Mouse (Mus musculus) 3134 (cell line): ENCODE data around the gene Smim14.

Source experiments
- DNase-seq: peaks from one replicate; pipeline ENCODE4 v3.0.0-alpha.2; 2011; ENCODE audit warnings: low spot score; ENCODE audit not compliant: insufficient read length; ENCODE audit errors: extremely low read depth

Smim14 gene

GRCm38 (mm10) chr5:65475806-65476205 lies 61.2 kb downstream of the Smim14 start:
- DNase-seq: peak; percentile 28

- no peak for DNase-seq
Observed at GRCm38 (mm10) chr5:65469766-65470165, 67.2 kb downstream of the Smim14 start.

GRCm38 (mm10) chr5:65466911-65467310 lies 70.1 kb downstream of the Smim14 start:
- no peak for DNase-seq

DNA sequence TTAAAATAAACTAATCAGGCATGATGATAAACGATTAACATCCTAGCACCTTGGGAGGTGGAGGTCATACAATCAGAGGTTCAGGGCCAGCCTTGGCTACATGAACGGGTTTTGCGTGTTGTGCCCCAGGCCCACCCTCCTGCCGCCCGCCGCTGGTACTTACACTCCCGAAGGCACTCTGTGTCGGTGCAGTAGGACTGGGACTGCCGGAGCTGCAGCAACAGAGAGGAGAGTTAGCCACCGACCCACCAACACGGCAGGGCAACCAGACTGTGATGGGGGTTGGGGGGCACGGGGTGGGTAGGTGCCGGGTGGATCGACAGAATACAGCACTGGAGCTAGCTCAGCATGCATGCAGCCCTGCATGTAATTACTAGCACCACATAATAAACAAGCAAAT lies 76.6 kb downstream of the Smim14 start:
- DNase-seq: no peak

GRCm38 (mm10) chr5:65459454-65459853 lies 77.5 kb downstream of the Smim14 start:
- DNase-seq: no peak

DNA sequence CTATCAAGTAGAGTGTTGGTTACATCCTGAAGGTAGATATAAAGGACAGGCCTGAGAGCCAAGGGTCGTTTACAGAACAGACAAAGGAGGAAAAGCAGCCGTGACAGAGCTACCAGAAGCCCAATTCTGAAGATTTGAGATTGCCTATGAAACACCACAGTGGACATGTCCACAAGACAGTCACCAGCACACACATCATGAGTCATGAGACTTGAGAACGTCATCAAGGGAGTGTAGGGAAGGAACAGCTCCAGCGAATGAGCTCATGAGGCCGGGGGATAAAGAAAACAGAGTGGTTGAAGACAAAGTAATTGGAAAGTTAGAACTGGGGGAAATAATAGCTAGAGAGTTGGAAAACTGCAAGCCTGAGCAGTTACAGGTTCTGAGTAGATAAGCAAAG lies 79.1 kb downstream of the Smim14 start:
- DNase-seq: no peak

GRCm38 (mm10) chr5:65457086-65457827 lies 79.7 kb downstream of the Smim14 start:
- DNase-seq: no peak

GRCm38 (mm10) chr5:65454771-65455170 lies 82.2 kb downstream of the Smim14 start:
- peak; percentile 56 for DNase-seq

GRCm38 (mm10) chr5:65448941-65449340 lies 88.0 kb downstream of the Smim14 start:
- DNase-seq: no peak

DNA sequence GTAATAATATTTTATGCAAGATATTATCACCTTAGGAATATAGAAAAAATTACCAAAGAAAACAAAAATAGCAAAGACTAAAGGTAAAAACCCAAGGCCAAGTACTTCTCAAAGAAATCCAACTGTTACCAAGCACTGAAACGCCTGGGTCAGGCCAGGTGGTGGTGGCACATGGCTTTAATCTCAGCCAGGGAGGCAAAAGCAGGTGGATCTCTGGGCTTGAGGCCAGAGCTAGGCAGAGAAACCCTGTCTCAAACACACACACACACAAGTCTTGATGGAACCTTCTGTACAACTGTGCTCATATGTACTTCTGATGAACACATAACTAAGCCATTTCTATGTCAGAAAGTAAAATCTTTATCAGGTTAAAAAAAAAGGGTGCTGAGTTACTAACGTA lies 89.2 kb downstream of the Smim14 start:
- no peak for DNase-seq

DNA sequence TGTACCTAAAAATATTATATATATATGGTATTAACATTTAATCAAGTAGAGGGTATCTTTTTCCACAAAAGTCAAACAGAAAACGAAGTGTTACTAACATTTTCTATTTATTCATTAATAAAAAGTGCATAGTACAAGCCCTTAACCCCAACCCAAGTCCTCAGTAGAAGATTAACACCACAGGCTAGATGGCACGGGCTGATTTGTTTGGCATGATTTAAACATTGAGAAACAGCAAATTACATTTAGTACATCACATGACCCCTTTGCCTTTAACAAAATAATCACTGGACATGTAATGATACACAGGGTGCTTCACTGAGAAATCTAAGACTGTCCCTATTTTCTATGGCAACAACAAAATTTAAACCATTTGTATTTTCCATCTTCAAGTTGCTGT lies 90.2 kb downstream of the Smim14 start:
- DNase-seq: no peak

GRCm38 (mm10) chr5:65444981-65445380 lies 92.0 kb downstream of the Smim14 start:
- DNase-seq: no peak

DNA sequence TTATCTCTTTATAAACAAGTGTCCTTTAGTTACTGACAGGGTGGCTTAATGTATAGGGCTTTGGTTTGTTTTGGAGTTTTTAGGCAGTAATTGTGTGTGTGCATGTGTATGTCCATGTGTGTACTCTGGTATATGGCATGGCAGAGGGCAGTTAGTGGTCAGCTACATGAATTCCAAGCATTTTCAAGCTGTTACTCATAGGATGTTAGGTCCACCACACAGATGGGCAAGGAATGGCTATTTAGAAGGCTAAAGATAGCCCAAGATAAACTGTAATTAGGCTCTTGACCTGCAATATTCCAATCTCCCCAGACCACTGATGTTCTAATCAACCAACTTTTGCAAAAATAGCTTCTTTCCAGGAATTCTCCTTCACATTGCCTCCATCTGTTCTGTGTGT lies 98.9 kb downstream of the Smim14 start:
- peak; percentile 59 for DNase-seq

- peak; percentile 100 for DNase-seq
Observed at GRCm38 (mm10) chr5:65435806-65436561, 101.0 kb downstream of the Smim14 start, which contains the start of gene Ugdh. Gene Ugdh (minus strand): TSS chr5:65435949.

DNA sequence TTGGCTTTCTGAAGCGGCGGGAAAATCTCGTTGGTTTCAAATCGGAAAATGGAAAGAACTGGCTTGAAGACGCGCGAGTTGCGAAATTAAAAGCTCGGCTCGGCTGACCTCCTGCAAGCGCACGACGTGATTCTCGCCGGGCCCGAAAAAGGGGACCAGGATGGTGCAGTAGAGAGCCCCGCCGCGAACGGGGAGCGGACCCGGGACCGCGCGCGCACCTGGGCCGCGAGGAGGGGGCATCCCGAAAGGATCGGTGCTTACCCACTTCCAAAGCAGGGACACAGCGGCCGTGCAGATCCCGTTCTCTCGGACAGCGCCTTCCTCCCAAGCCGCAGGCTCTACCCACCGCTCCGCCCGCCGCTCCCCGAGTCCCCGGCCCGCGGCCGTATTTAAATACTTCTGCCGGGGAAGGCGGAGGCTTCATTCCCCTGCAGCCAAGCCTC lies 101.6 kb downstream of the Smim14 start:
- DNase-seq: no peak

DNA sequence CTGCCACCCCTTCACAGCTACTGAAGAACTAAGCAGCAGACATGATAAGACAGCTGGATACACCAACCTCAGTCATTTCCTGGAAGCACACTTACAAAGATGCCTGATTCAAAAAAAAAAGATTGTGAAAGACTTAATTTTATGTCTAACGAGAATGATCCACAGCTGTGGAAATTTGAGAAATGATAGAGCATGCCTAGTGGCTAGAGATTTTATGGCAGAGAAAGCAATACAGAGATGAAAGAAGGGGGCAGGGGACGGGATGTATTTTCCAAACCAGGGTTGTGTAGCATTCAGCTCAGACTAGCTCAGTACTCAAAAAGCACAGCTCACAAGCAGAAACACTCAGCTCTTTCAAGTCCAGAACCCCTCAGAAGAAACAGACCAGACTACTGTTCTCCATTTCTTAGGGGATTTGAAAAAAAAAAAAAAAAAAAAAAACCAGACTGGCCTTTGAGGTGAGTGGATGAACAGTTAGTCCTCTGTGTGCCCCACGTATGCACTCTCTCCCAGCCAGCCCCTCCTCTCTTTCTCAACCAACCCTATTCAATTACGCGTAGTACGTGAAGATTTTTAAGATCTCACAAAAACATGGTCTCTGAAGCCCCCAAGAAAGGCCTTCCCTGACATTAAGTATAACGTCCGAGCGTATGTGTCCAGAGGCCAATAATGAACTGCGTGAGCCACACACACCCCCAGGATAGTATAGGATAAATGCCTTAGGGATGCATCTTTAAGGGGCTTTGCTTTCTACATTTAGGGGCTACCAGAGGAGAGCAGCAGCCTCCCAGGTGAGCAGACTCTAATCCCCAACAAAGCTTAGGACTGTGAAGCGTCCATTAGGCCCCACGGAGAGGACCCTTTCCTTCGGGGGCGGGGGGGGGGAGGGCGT lies 102.3 kb downstream of the Smim14 start:
- DNase-seq: peak; percentile 20

DNA sequence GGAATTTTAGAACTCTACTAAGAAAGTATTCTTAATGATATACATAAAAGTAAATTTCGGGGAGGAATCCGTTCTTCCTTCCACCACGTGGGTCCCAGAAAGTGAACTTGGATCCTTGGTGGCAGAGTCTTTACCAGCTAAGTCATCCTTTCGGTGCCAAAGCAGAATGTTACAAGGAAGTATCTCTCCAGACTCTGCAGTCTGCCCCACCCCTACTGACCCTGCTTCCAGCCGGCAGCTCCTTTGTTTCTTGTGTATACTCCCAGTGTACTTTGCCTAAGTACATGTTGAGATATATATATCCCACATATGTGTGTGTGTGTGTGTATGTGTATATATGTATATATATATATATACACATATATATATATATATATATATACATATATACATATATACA lies 107.5 kb downstream of the Smim14 start:
- DNase-seq: no peak

GRCm38 (mm10) chr5:65428321-65428720 lies 108.7 kb downstream of the Smim14 start:
- DNase-seq: no peak

DNA sequence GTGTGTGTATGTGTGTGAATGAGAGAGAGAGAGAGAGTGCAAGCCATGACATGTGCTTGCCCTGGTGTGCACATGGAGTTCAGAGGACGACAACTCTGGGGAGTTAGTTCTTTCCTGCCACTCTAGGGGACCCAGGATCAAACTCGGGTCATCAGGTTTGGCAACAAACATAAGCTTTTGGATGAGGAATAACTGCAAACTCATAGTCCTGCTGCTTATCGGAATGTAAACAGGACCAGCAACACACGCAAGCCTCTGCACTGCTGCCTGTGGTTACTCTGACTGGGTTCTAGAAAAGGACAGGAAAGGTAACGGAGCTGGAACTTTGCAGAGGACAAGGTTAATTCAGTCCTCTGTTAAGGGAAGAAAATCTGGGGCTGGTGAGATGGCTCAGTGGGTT lies 111.7 kb downstream of the Smim14 start:
- DNase-seq: no peak

GRCm38 (mm10) chr5:65424215-65424614 lies 112.8 kb downstream of the Smim14 start:
- DNase-seq: no peak

GRCm38 (mm10) chr5:65422803-65423202 lies 114.2 kb downstream of the Smim14 start:
- DNase-seq: no peak
